In the genomic region with DNA sequence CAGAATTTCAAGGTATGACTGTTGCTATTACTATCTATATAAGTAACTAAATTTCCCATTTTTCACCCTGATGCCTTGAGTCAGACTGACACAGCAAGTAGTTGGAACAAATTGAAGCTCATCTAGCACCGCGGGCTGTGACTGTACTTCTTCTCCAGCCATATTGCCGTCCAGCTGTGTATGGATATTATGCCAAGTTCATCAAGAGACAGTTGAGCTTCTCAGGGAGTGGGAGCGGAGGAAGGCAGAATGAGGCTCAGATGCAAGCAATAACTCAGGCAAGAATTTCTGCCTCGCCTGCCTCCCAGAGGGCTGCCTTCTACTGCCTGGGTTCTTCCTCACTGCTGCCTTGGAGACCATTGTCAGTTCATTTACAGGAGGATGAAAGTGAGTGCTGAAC, we compare ENCODE assay signal across 28 mouse cellular contexts.
A peak's percentile ranks its signal among the peaks of the same experiment; 100 is the strongest.
DNase-seq lines count a peak whose midpoint lies in the region; ATAC-seq and TF ChIP-seq lines count a peak whose summit lies in the region.
"Had no signal": no experiment of that assay in that cellular context is flagged by ENCODE, and none has a peak within 500 bp of the region (broad histone marks: within the 10 kb centered on the region; RNA-seq: fewer than 3 reads in every experiment).

No protein-coding gene starts in this region.

- H3K9ac ChIP-seq in hindbrain, postnatal 0 days (replicated peaks; ENCODE audit: low read length) = no peak overlapping the region
- H3K9ac ChIP-seq in hindbrain, embryonic 11.5 days (ENCODE audit: low read depth, low read length) = no peak overlapping the region
- H3K9ac ChIP-seq in lung, embryonic 14.5 days = no peak overlapping the region
- H3K9ac ChIP-seq: embryonic facial prominence, embryonic 13.5 days; hindbrain, embryonic 15.5 days; limb, embryonic 12.5 days; liver, embryonic 15.5 days; lung, embryonic 15.5 days; midbrain, embryonic 12.5 days; neural tube, embryonic 13.5 days had no signal

- DNase-seq in cerebellum, postnatal 14 days = peak; percentile 31 to 39
- no peak for DNase-seq in cerebellum, adult 18-20 months
- peak; percentile 61 for DNase-seq in hindbrain, postnatal 0 days (ENCODE audit: low spot score)
- DNase-seq in hindbrain, embryonic 11.5 days (ENCODE audit: low spot score) = no peak
- DNase-seq in lung, embryonic 14.5 days = peak; percentile 2
- DNase-seq in lung, postnatal 36 days = no peak
- DNase-seq in brain, adult 2 months (ENCODE audit: low read depth, low spot score) = peak; percentile 65
- DNase-seq in kidney, postnatal 14 days = no peak
- DNase-seq: adrenal gland, postnatal 10 days; cerebellum, adult 8-10 months; gastrocnemius, adult 2 months; gastrocnemius, postnatal 36 days; heart, adult 18-20 months; heart, postnatal 36 days; kidney, adult 18-20 months; kidney, postnatal 4 days; thymus, adult 2 months; thymus, postnatal 36 days had no signal

- no peak for ATAC-seq in hindbrain, postnatal 0 days
- no peak for ATAC-seq in hindbrain, embryonic 11.5 days (ENCODE audit: low FRiP score)
- no peak for ATAC-seq in lung, embryonic 14.5 days (ENCODE audit: insufficient read depth)
- ATAC-seq: Patski had no signal

- TF ChIP-seq CTCF in hindbrain, postnatal 0 days (IDR thresholded peaks at IDR 0.05; ENCODE audit: low read depth) = no peak
- no peak for TF ChIP-seq CTCF in lung, embryonic 14.5 days (IDR thresholded peaks at IDR 0.05; ENCODE audit: low read depth)

- H3K4me2 ChIP-seq in hindbrain, postnatal 0 days (ENCODE audit: low read depth, low read length) = no peak overlapping the region
- H3K4me2 ChIP-seq in hindbrain, embryonic 11.5 days (replicated peaks; ENCODE audit: low read depth, low read length) = no peak overlapping the region
- no peak overlapping the region for H3K4me2 ChIP-seq in lung, embryonic 14.5 days
- H3K4me2 ChIP-seq: embryonic facial prominence, embryonic 13.5 days; heart, embryonic 11.5 days; hindbrain, embryonic 15.5 days; limb, embryonic 12.5 days; liver, embryonic 15.5 days; lung, embryonic 15.5 days; midbrain, embryonic 12.5 days; neural tube, embryonic 13.5 days had no signal

- no peak overlapping the region for H3K4me3 ChIP-seq in hindbrain, postnatal 0 days (ENCODE audit: low read length)
- no peak overlapping the region for H3K4me3 ChIP-seq in hindbrain, embryonic 11.5 days (ENCODE audit: low read depth, low read length)
- no peak overlapping the region for H3K4me3 ChIP-seq in lung, embryonic 14.5 days (ENCODE audit: low read depth, low read length)
- H3K4me3 ChIP-seq: embryonic facial prominence, embryonic 13.5 days; forebrain, embryonic 10.5 days; gastrocnemius, adult 2 months; hindbrain, embryonic 15.5 days; limb, embryonic 12.5 days; liver, embryonic 15.5 days; lung, embryonic 15.5 days; midbrain, embryonic 12.5 days; neural tube, embryonic 13.5 days had no signal

- H3K9me3 ChIP-seq in hindbrain, postnatal 0 days (ENCODE audit: low read length) = no peaks in the 10 kb centered on the region
- no peaks in the 10 kb centered on the region for H3K9me3 ChIP-seq in hindbrain, embryonic 11.5 days (ENCODE audit: control insufficient read depth, low read length)
- no peaks in the 10 kb centered on the region for H3K9me3 ChIP-seq in lung, embryonic 14.5 days (ENCODE audit: low read depth, low read length)
- H3K9me3 ChIP-seq: embryonic facial prominence, embryonic 13.5 days; forebrain, embryonic 10.5 days; hindbrain, embryonic 15.5 days; limb, embryonic 12.5 days; liver, embryonic 15.5 days; lung, embryonic 15.5 days; midbrain, embryonic 12.5 days; neural tube, embryonic 13.5 days had no signal

- WGBS in hindbrain, postnatal 0 days = 45% methylated on average over 5 of the region's 5 CpGs
- 85% methylated on average over 5 of the region's 5 CpGs for WGBS in hindbrain, embryonic 11.5 days
- WGBS in lung, embryonic 14.5 days = 59% methylated on average over 5 of the region's 5 CpGs

- H3K4me1 ChIP-seq in hindbrain, postnatal 0 days (ENCODE audit: insufficient read depth, low read length) = no peaks in the 10 kb centered on the region
- no peaks in the 10 kb centered on the region for H3K4me1 ChIP-seq in hindbrain, embryonic 11.5 days (replicated peaks; ENCODE audit: control insufficient read depth, insufficient read depth, low read length)
- no peaks in the 10 kb centered on the region for H3K4me1 ChIP-seq in lung, embryonic 14.5 days (ENCODE audit: insufficient read depth)
- H3K4me1 ChIP-seq: embryonic facial prominence, embryonic 13.5 days; limb, embryonic 12.5 days; liver, embryonic 15.5 days; lung, embryonic 15.5 days; midbrain, embryonic 12.5 days had no signal

- no peak overlapping the region for H3K27ac ChIP-seq in hindbrain, postnatal 0 days
- H3K27ac ChIP-seq in hindbrain, embryonic 11.5 days (ENCODE audit: low read depth, low read length) = no peak overlapping the region
- no peak overlapping the region for H3K27ac ChIP-seq in lung, embryonic 14.5 days (ENCODE audit: low read depth)
- H3K27ac ChIP-seq: embryonic facial prominence, embryonic 13.5 days; forebrain, embryonic 10.5 days; gastrocnemius, adult 2 months; hindbrain, embryonic 15.5 days; limb, embryonic 12.5 days; liver, embryonic 15.5 days; lung, embryonic 15.5 days; midbrain, embryonic 12.5 days; neural tube, embryonic 13.5 days had no signal

- H3K36me3 ChIP-seq in hindbrain, postnatal 0 days (ENCODE audit: insufficient read depth, low read length) = no peaks in the 10 kb centered on the region
- H3K36me3 ChIP-seq in hindbrain, embryonic 11.5 days (ENCODE audit: control insufficient read depth, insufficient read depth, low read length) = no peaks in the 10 kb centered on the region
- no peaks in the 10 kb centered on the region for H3K36me3 ChIP-seq in lung, embryonic 14.5 days (ENCODE audit: insufficient read depth)
- H3K36me3 ChIP-seq: embryonic facial prominence, embryonic 13.5 days; forebrain, embryonic 10.5 days; hindbrain, embryonic 15.5 days; limb, embryonic 12.5 days; liver, embryonic 15.5 days; lung, embryonic 15.5 days; midbrain, embryonic 12.5 days; neural tube, embryonic 13.5 days had no signal

- H3K27me3 ChIP-seq in hindbrain, postnatal 0 days (ENCODE audit: insufficient read depth, low read length) = no peaks in the 10 kb centered on the region
- H3K27me3 ChIP-seq in hindbrain, embryonic 11.5 days (ENCODE audit: control insufficient read depth, insufficient read depth, low read length) = no peaks in the 10 kb centered on the region
- H3K27me3 ChIP-seq in lung, embryonic 14.5 days (ENCODE audit: insufficient read depth, low read length) = no peaks in the 10 kb centered on the region
- H3K27me3 ChIP-seq: embryonic facial prominence, embryonic 13.5 days; hindbrain, embryonic 15.5 days; limb, embryonic 12.5 days; liver, embryonic 15.5 days; lung, embryonic 15.5 days; midbrain, embryonic 12.5 days; neural tube, embryonic 13.5 days had no signal

Comparison
In these comparisons a context has a peak if more than half of its experiments do, and no peak if none do; other contexts are left out.
1. DNase-seq: peak in cerebellum, postnatal 14 days (2 of 2), hindbrain, postnatal 0 days (single experiment), lung, embryonic 14.5 days (single experiment) and brain, adult 2 months (single experiment); none in cerebellum, adult 18-20 months (0 of 2), hindbrain, embryonic 11.5 days (single experiment), lung, postnatal 36 days (single experiment) and kidney, postnatal 14 days (single experiment).